Mouse (Mus musculus) c-Kit-positive CD71-positive TER-119-positive erythroid progenitor cells, embryonic 14.5 days (primary cell): ENCODE results near the gene Irf2bpl.

Experiments used
- DNase-seq: peaks from one replicate; pipeline ENCODE4 v3.0.0-alpha.2; 2013; ENCODE audit warnings: low spot score

Gene Irf2bpl

DNA sequence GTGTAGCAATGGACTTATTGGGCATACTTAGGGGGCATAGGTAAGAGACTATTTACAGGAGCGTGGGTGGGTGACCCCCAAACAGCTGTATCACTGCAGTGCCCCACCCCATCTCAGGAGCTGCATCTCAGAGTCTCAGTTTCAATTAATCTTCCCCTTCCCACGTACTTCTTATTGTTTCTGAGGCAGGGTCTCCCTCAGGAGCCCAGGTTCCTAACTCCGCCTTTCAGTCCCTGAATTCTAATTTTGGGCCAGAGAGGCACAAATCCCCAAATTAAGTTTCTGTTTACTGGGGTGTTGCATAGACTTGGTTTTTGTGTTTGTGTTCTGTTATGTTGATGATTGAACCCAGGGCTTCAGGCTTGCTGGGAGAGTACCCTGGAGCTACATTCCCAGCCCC, 13.8 kb upstream of the Irf2bpl start:
- no peak for DNase-seq

DNA sequence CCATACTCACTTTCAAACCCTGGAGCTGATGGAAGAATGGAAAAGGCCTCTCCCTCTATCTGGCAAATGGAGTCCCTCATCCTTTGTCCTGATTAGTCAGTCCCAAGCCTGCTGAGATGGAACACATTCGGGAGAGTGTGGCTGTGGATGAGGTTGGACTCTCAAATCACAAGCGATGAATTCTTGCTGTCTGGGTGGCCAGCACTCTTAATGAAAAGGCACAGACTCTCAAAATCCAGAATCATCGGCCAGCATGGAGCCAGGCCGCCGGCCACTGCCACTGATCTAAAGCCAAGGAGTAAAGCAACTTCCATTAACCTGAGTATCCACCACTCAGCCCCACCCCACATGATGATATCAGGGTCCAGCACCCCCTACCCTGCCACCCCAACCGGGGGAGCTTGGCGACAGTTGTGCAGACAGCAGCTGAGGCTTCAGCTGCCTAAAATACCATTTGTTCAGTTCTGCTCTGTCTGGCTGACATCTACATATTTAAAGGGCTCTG, 13.2 kb upstream of the Irf2bpl start:
- DNase-seq: no peak

GRCm38 (mm10) chr12:86896921-86897512, 12.4 kb upstream of the Irf2bpl start:
- no peak for DNase-seq

- no peak for DNase-seq
Measured at GRCm38 (mm10) chr12:86896441-86896890, 11.9 kb upstream of the Irf2bpl start.

DNA sequence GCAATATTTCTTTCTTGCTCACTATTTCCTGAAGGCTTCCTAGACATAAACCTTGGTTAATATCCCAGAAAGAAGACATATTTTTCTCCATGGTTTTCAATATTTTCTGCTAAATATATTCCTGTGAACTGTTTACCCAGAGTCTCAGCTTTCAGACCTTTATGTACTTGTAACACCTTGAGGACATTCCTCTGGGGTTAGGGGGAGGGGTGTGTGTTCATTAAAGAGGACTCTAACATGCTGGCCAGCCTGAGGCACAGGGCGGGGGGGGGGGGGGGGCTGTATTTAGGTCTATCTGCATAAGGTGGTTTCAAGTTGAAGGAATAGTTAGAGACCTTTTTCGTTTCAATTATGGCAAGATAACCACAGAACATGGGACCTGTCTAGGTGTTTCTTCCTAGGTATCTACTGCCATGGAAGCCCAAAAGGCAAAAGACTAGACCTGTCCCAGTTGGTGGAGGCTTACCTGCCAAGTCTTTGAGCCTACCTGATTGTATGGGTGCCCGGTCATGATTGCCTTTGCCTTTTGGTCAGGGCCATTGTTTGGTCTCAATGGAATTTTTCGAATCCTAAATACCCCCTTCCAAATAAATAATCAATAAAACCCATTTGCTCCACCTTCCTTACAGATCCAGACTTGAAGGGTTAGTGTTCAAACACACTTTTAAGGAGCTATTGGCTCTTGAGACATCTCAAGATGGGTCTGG, 11.3 kb upstream of the Irf2bpl start:
- no peak for DNase-seq

- DNase-seq: peak; percentile 38
Measured at GRCm38 (mm10) chr12:86894841-86895428, 10.3 kb upstream of the Irf2bpl start.

GRCm38 (mm10) chr12:86894184-86894839, 9.7 kb upstream of the Irf2bpl start:
- peak; percentile 93 for DNase-seq

- peak; percentile 49 for DNase-seq
Measured at GRCm38 (mm10) chr12:86893326-86894183, 9.0 kb upstream of the Irf2bpl start.

GRCm38 (mm10) chr12:86892711-86893311, 8.2 kb upstream of the Irf2bpl start:
- peak; percentile 24 for DNase-seq

GRCm38 (mm10) chr12:86891786-86892702, 7.4 kb upstream of the Irf2bpl start:
- DNase-seq: peak; percentile 73

- DNase-seq: no peak
Measured at GRCm38 (mm10) chr12:86891454-86891785, 6.8 kb upstream of the Irf2bpl start.

DNA sequence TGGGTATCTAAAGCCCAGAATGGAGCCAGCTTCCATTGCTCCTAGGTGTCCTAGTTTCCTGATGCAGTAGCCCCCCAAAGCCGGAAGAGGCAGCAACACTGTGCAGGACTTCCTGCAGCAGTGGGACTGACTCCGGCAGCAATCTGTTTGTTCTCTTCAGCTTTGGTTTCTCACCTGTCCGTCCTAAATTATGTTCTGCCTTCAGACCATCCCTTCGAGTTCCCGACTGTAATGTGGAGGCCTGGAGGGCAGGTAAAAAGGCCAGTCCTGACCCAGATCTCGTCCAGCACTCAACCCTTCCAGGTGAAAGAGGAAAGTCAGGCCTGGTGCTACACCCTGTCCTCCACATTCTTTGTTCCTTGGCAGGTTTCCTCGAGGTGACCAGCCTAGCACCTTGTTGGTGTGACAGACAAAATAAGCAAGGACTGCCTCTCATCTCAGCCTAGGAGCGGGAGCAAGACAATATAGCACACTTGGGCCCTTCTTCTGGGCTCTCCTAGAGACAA, 6.3 kb upstream of the Irf2bpl start:
- DNase-seq: no peak

DNA sequence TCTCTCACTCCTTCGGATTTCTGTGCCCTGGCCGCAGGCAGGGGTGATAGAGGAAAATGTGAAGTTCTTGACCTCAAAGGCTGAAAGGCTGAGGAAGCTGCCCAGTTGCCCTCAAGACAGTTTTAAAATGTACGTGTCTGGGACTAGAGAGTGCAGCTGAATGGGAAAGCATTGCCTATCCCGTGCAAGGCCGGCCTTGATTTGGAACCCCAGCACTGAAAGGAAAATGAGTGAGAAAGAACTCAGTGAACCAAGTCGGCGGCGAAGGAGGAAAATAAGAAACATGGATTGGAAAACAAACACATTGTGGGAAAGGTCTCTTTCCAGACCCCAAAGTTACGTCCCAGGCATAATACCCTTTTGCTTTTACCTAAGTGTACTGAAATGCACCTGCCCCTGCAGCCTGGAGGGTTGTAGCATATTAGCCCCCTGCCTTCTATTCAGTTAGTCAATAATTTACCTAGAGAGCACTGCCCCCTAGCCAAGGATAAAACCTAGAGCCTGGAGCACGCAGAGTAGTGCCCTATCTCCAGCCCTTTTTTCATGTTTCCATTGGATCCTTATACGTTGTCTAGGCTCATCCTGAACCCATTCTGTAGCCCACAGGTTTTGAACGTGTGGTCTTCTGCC, 5.6 kb upstream of the Irf2bpl start:
- DNase-seq: no peak

GRCm38 (mm10) chr12:86889103-86889644, 4.6 kb upstream of the Irf2bpl start:
- no peak for DNase-seq

DNA sequence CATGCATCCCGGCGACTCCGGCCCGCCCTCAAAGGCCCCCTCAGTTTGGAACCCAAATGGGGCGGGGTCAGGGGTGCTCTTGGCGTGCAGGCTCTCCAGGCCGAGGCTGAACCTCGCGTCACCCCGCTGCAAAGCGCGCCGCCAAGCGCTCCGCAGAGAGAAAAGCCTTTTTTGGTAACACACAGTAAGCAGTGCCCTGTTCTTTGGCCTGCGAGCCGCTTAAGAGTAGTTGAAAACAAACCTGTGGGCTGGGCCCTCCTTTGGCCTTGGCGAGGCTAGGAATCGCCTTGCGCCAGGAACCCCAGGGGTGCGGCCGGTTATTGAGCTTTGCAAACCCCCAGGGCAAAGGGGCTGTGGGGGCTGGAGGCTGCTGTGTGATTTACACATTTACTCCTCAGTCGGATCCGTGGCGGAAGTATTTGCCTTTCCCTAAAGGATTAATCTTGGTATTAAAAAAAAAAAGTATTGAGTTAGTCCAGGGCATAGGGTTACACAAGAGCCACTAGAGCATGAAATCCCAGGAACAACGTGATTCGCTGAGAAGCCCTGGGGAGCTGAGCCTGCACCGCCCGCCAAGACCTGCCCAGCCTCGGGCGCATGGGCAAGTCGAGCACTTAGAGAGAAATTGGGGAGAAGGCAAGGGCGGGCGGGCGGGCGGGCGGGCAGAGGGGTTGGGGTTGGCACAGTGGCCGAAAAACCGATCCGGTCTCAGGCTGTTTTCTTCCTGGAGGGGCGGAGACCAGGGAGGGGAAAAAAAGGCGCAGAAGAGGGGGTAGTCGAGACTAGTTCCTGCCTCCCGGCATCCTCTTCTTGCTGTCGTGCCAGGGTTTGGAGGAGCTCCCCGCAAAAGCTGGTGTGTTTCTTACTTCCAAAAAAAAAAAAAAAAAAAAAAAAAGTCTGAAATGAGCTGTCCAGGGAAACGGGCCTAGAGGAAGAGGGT, 3.8 kb upstream of the Irf2bpl start:
- no peak for DNase-seq

DNA sequence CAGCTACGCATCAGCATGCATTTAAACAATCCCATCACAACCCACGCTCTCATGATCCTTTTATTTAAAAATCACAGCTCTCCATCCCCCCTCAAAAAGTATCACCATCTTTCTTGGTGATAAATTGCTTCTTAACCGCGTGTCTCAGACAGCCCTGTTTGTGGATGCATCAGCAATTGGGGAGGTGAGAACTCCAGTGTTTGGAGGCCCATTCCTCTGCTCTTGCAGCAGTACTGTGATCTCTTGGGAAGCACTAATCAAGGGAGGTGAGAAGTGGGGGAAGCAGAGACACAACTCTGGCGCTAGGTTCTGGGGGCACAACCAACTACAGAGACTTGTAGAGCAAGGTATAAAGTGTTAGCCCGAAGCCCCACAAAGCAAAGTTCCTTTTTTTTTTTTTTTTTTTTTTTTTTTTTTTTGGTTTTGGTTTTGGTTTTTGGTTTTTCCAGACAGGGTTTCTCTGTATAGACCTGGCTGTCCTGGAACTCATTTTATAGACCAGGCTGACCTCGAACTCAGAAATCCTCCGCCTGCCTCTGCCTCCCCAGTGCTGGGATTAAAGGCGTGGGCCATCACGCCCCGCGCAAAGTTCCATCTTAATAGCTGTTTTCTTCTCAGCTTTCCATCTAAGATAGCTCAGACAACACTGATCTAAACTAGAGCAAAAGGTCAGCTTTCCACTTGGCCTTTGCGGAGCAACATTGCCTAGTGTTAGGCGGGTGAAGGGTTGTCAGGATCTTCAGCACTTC, 3.0 kb upstream of the Irf2bpl start:
- DNase-seq: no peak

GRCm38 (mm10) chr12:86886446-86886965, 1.9 kb upstream of the Irf2bpl start:
- no peak for DNase-seq
